In genomic region chr11:120098588-120099511, GRCm38 (mm10) we compare ENCODE assay signal across 8 mouse cellular contexts. TPM values are rescaled to one million over a fixed set of nuclear protein-coding genes. Genes with fewer than 3 reads are reported as not detected.
DNase-seq lines count a peak whose midpoint lies in the region; ATAC-seq lines count a peak whose summit lies in the region.

Gene Tepsin, minus strand, starts transcription at chr11:120098731.
Gene Ndufaf8, plus strand, starts transcription at chr11:120098928.

- no peaks in the 10 kb centered on the region for H3K9me3 ChIP-seq in forebrain, embryonic 14.5 days (replicated peaks; ENCODE audit: control insufficient read depth, low read length)
- no peaks in the 10 kb centered on the region for H3K9me3 ChIP-seq in neural tube, embryonic 15.5 days (replicated peaks)

- peaks cover 36% of the 10 kb centered on the region for H3K36me3 ChIP-seq in forebrain, embryonic 14.5 days (ENCODE audit: control insufficient read depth, insufficient read depth, low read length)
- H3K36me3 ChIP-seq in neural tube, embryonic 15.5 days = peaks cover 17% of the 10 kb centered on the region

- peaks cover 12% of the 10 kb centered on the region for H3K4me1 ChIP-seq in forebrain, embryonic 14.5 days (ENCODE audit: control insufficient read depth, insufficient read depth, low read length)
- H3K4me1 ChIP-seq in neural tube, embryonic 15.5 days = peaks cover 31% of the 10 kb centered on the region

- ATAC-seq in forebrain, embryonic 14.5 days = peak; percentile 98
- peak; percentile 96 for ATAC-seq in neural tube, embryonic 15.5 days (ENCODE audit: low FRiP score)

- peak within 1 kb of the TSS; percentile 92 for H3K9ac ChIP-seq in forebrain, embryonic 14.5 days (ENCODE audit: low read length)
- peak within 1 kb of the TSS; percentile 78 for H3K9ac ChIP-seq in neural tube, embryonic 15.5 days (replicated peaks)

- peak within 1 kb of the TSS; percentile 92 for H3K27ac ChIP-seq in forebrain, embryonic 14.5 days (ENCODE audit: low read depth, low read length)
- peak within 1 kb of the TSS; percentile 95 for H3K27ac ChIP-seq in neural tube, embryonic 15.5 days (replicated peaks)

- H3K27me3 ChIP-seq in forebrain, embryonic 14.5 days (replicated peaks; ENCODE audit: control insufficient read depth, insufficient read depth, low read length) = no peaks in the 10 kb centered on the region
- H3K27me3 ChIP-seq in neural tube, embryonic 15.5 days (replicated peaks) = no peaks in the 10 kb centered on the region

- DNase-seq in ES-CJ7 (ENCODE audit: low read depth, low spot score) = peak; percentile 99
- peak; percentile 99 for DNase-seq in cerebellum, adult 11 months
- DNase-seq in forebrain, embryonic 14.5 days (ENCODE audit: low spot score) = peak; percentile 98
- DNase-seq in heart, postnatal 14 days = peak; percentile 97 to 98
- DNase-seq in layer of hippocampus, adult 11-12 months (ENCODE audit: low spot score) = peak; percentile 99
- DNase-seq in lung, adult 18-20 months = peak; percentile 98 to 99
- DNase-seq in testis, postnatal 14 days (ENCODE audit: low spot score) = peak; percentile 96

- WGBS in forebrain, embryonic 14.5 days = under 1% methylated on average over 74 of the region's 77 CpGs
- under 1% methylated on average over 77 of the region's 77 CpGs for WGBS in neural tube, embryonic 15.5 days

- H3K4me3 ChIP-seq in forebrain, embryonic 14.5 days (ENCODE audit: low read depth, low read length) = peak within 1 kb of the TSS; percentile 81
- peak within 1 kb of the TSS; percentile 71 for H3K4me3 ChIP-seq in neural tube, embryonic 15.5 days (replicated peaks)

- peak within 1 kb of the TSS; percentile 93 for H3K4me2 ChIP-seq in forebrain, embryonic 14.5 days (ENCODE audit: low read length)
- H3K4me2 ChIP-seq in neural tube, embryonic 15.5 days = peak within 1 kb of the TSS; percentile 94

- intact Hi-C loops in heart, postnatal 14 days (cut with DNase I) = loop anchor here (2.0 kb wide), 2 partner anchors 68 to 86 kb away; no protein-coding TSS in a partner anchor

RNA-seq across cellular contexts. Expression of gene Tepsin, which starts in this region (rescaled TPM):
- polyA plus RNA-seq in forebrain, embryonic 14.5 days (2014; fragmentation: Nextera tagmentation; extraction: Ambion mirVana) = 12.4 and 14.6 TPM in 2 replicates
- total RNA-seq in heart, postnatal 14 days (2021) = 1 to 10 TPM; 9.6 to 10.0 TPM
- polyA plus RNA-seq in neural tube, embryonic 15.5 days (2015; fragmentation: Nextera tagmentation; extraction: Ambion mirVana) = 22.3 and 23.9 TPM in 2 replicates

RNA-seq across cellular contexts. Expression of gene Ndufaf8, which starts in this region (rescaled TPM):
- 59.8 and 84.8 TPM in 2 replicates for polyA plus RNA-seq in forebrain, embryonic 14.5 days (2014; fragmentation: Nextera tagmentation; extraction: Ambion mirVana)
- total RNA-seq in heart, postnatal 14 days (2021) = 10 to 100 TPM; 55.4 to 59.2 TPM
- 49.4 and 64.3 TPM in 2 replicates for polyA plus RNA-seq in neural tube, embryonic 15.5 days (2015; fragmentation: Nextera tagmentation; extraction: Ambion mirVana)

Comparison
In these comparisons a context has a peak if more than half of its experiments do, and no peak if none do; other contexts are left out.
1. Peak in every context shown above with its lines: DNase-seq, ATAC-seq, H3K4me3 ChIP-seq and H3K27ac ChIP-seq.